Mouse (Mus musculus) liver, postnatal 0 days (tissue): ENCODE data around the gene Ryr3.

ENCODE experiments used
- CTCF ChIP-seq: sonication (generic); IDR thresholded peaks from 2 replicates; pipeline ENCODE4 v1.5.1; 2016; ENCODE audit warnings: antibody characterized with exemption, low read depth
- EP300 ChIP-seq: IDR thresholded peaks from 2 replicates; pipeline ENCODE4 v1.6.1; 2016; ENCODE audit warnings: antibody characterized with exemption, low read depth, mild to moderate bottlenecking

GRCm38 (mm10) chr2:113104609-113105008 is 112.3 kb downstream of the Ryr3 start:
- TF ChIP-seq CTCF (no peak), EP300 (no peak)
